Mouse (Mus musculus): Measurements from ENCODE around the gene Mroh3.

DNA sequence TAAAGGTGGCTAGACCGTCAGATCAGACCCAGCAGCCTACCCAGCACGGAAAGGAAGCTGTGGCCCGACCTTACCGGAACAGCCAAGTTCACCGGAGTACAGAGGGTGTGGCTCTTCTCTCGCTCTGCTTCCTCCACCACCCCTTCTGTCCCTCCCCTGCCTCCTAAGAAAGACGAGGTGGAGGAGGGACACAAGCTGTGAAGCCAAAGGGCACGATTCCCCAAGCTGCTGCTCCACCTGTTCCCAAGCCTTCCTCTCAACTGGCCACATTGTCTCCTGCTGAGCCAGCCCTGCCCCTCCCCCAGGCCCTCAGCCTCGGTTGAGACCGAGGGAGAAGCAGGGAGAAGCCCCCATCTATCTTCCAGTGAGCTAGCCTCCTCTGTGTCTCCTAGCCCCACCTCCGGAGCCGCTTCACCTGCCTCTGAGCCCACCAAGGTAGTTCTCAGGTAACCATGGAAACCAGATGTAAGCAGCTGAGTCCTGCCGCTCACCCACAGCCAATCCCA is 38.5 kb downstream of the Mroh3 start:
- TF ChIP-seq CTCF (IDR thresholded peaks at IDR 0.05; ENCODE audit: low read depth, low read length) = no peak
- TF ChIP-seq POLR2A (IDR thresholded peaks at IDR 0.05; ENCODE audit: borderline replicate concordance, low read depth, low read length) = no peak
